Mouse (Mus musculus) adrenal gland, adult 8-10 months (tissue): ENCODE data around the gene Josd1. TPM values are rescaled to one million over a fixed set of nuclear protein-coding genes. Genes with fewer than 3 reads are reported as not detected.

Experiments used
- DNase-seq: peaks from one replicate; pipeline ENCODE4 v3.0.0; 2022
- total RNA-seq, 4 experiments: library from RNA; stranded (reverse); gene quantifications; 2 replicates each; pipeline ENCODE4 v1.2.4; 2022

Gene Josd1
- total RNA-seq, 4 experiments from 2014 or later = 22.8 to 30.3 (median 25.0) TPM

- DNase-seq = peak; percentile 70
Observed at GRCm38 (mm10) chr15:79657837-79658530, 29.7 kb downstream of the Josd1 start.

GRCm38 (mm10) chr15:79656451-79656850 is 31.3 kb downstream of the Josd1 start:
- DNase-seq = no peak

DNA sequence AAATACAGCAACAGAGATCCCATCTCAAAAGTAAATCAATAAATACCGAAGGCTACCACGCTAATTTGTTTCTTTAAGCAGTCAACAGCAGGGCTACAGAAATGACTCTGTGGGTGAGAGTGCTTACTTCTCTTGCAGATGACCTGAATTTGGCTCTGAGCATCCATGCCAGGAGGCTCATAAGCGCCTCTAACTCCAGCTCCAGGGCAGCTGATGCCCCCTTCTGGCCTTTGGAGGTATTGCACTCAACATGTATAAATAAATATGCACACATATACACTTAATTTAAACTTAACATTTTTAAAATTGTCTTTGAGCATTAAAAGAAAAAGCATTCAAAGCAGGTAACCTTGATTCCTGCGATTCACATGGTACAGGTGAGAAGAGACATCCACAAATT is 36.2 kb downstream of the Josd1 start:
- no peak for DNase-seq

GRCm38 (mm10) chr15:79650569-79650968 is 37.1 kb downstream of the Josd1 start:
- no peak for DNase-seq

DNA sequence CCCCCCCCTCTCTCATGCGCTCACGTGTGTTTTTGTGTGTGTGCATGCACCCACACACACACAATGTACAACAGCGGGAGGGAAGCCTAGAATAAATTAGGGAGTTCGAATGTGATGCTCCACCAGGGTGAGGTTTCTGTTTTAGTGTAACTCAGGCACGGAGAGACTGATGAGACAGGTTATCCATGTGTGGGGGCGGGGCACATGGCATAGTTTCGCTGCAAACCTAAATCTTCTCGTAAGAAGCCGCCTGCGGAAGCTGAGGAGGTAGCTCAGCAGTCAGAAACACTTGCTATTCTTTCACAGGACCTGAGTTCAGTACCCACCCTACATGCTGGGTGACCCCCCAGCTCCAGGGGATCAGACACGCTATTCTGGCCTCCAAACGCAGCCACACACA is 39.6 kb downstream of the Josd1 start:
- no peak for DNase-seq

DNA sequence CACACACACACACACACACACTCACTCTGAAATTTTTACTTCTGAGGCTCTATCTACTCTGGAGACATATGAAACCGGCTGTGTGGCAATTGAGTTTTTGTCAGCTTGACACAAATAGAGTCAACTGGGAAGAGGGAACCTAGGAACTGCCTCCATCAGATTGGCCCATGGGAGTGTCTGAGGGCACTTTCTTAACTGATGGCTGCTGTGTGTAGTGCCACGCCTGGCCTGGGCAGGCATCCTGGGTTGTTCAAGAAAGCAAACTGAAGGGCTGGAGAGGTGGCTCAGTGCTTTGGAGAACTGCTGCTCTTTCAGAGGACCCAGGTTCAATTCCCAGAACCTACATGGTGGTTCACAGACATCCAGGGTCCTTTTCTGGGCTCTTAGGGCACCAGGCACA is 42.2 kb downstream of the Josd1 start:
- no peak for DNase-seq

- DNase-seq = no peak
Observed at GRCm38 (mm10) chr15:79641135-79641817, 46.4 kb downstream of the Josd1 start.

- no peak for DNase-seq
Observed at GRCm38 (mm10) chr15:79630471-79630870, 57.2 kb downstream of the Josd1 start.

Other genes with a start within 250 kb of the Josd1 start
- 100 to 1,000 TPM in 2 of 4 experiments, 10 to 100 TPM in 2; 80.4 to 126 (median 97.1) TPM for gene Csnk1e, start 232.4 kb downstream of the Josd1 start, total RNA-seq
- gene Kcnj4, start 182.7 kb downstream of the Josd1 start, total RNA-seq = 1 to 10 TPM in 2 of 4 experiments, under 1 TPM in 2; 0.38 to 6.2 (median 2.8) TPM
- 1 to 10 TPM; 2.1 to 5.3 (median 2.8) TPM for gene Kdelr3, start 171.5 kb downstream of the Josd1 start, total RNA-seq
- 100 to 1,000 TPM; 277 to 438 (median 365) TPM for gene Ddx17, start 141.2 kb downstream of the Josd1 start, total RNA-seq
- 1 to 10 TPM; 1.5 to 6.3 (median 2.7) TPM for gene Dmc1, start 82.8 kb downstream of the Josd1 start, total RNA-seq
- 1 to 10 TPM; 2.8 to 6.2 (median 4.4) TPM for gene Fam227a, start 29.0 kb downstream of the Josd1 start, total RNA-seq
- 10 to 100 TPM; 21.7 to 31.1 (median 24.9) TPM for gene Cby1, start 28.7 kb downstream of the Josd1 start, total RNA-seq
- 100 to 1,000 TPM in 2 of 4 experiments, 10 to 100 TPM in 2; 95.5 to 120 (median 105) TPM for gene Tomm22, start 17.1 kb downstream of the Josd1 start, total RNA-seq
- gene Gtpbp1, start 2.9 kb upstream of the Josd1 start, total RNA-seq = 10 to 100 TPM; 27.2 to 43.1 (median 32.1) TPM
- 10 to 100 TPM; 48.3 to 71.4 (median 53.9) TPM for gene Sun2, start 54.6 kb upstream of the Josd1 start, total RNA-seq
- gene Dnal4, start 89.9 kb upstream of the Josd1 start, total RNA-seq = 10 to 100 TPM; 22.0 to 27.1 (median 23.5) TPM
- gene Nptxr, start 116.8 kb upstream of the Josd1 start, total RNA-seq = 10 to 100 TPM in 2 of 4 experiments, 1 to 10 TPM in 2; 6.4 to 11.9 (median 9.4) TPM
- 1 to 10 TPM in 3 of 4 experiments, not detected in 1; 1.1 to 2.4 (median 1.6) TPM for gene Npcd, start 146.3 kb upstream of the Josd1 start, total RNA-seq
- gene Cbx6, start 146.8 kb upstream of the Josd1 start, total RNA-seq = 10 to 100 TPM; 55.0 to 88.9 (median 65.5) TPM
- 10 to 100 TPM; 16.1 to 29.3 (median 22.9) TPM for gene Apobec3, start 203.7 kb upstream of the Josd1 start, total RNA-seq